Mouse (Mus musculus): Measurements from ENCODE around the gene Aurkc.
"Not testable (repeated sequence)": the region's sequence is repeated elsewhere in the genome, so short reads cannot be mapped to it uniquely, and the experiment has no call there.

Aurkc gene

DNA sequence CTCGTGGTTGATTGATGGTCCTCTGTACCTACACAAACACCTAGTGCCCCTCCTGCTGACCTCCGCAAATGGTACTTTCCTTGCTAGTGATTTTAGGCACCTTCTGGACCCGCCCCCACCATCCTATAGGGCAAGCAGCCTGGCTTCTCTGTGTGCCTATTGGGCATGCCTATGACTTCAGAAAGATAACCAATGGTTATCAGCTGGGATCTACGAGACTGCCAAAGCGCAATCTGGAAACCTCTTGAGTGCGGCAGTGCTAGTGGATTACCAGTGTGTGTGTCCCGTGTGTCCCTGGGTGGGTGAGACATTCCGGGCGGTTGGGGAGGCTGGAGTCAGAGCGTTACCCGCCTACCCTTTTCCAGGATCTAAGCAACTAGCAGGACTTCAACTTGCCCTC, at the start of gene Aurkc:
TSS of gene Aurkc (plus strand) at position 50 of the 400 bp plus-strand sequence.
- ATAC-seq (ENCODE audit: low TSS enrichment): not testable (repeated sequence)

DNA sequence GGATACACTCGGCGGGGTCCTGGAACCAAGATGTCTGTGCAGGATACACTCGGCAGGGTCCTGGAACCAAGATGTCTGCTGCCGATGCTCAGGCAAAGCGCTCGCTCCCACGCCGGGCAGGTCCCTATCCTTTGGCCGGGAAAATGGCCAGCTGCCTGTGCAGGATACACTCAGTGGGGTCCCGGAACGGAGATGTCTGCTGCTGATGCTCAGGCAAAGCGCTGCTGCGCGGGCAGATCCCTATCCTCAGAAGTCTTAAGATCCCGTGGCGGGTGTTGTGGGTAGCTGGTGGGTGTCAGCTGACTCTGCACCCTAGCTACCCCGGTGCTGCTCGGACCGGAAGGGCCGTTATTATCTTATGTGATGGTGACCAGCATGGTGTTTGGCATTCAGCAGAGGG, 47.0 kb upstream of the Aurkc start:
- ATAC-seq (ENCODE audit: low TSS enrichment): not testable (repeated sequence)

DNA sequence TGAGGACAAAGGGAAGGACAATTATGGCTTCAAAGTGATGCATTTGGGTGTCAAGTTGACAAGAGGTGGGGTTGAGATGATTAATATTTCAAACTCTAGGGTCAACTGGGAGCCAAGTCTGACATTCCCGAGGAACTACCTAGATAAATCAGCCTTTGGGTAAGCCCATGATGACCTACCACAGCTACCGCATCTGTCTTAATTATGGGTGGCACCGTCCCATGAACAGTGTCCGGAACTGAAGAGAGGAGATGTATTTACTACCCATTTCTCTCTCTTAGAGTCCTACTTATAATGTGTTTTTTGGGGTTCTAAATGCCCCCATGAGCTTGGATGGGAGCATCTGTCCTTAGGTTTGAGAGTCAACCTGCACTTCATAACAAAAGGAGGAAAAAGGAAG, 38.5 kb upstream of the Aurkc start:
- ATAC-seq (ENCODE audit: low TSS enrichment): no peak

DNA sequence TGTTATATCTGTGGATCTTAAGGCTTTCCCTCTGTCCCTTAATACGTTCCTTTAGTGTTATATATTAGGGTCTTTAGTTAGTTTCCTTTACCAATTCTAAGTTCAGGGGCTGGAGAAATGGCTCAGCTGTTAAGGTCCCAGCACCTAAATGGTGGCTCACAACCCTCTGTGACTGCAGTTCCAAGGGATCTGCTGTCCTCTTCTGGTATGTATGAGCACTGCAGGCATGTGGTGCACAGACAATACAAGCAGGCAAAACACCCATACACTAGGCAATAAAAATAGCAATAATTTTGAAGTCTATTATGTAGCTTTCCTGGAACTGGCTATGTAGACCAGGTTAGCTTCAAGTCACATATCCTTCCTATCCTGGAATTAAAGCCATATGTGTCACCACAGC, 36.5 kb upstream of the Aurkc start:
- no peak for ATAC-seq (ENCODE audit: low TSS enrichment)

DNA sequence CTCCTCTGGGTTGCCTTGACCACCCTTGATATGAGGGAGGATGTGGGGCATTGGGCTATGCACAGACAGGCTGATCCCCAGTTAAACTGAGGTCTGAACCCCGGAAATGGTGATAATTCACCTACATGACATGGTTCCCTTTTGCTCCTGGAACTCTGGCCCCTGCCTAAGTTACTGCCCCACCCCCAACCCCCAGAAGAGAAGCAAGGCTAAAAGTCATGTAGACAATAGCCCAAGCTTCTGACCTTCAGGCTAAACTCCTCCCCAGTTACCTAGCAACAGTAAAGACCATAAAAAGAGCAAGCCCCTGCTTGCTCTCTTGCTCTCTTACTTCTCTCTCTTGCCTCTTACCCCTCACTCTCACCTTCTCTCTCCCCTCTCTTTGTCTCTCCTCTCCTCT, 21.5 kb upstream of the Aurkc start:
- no peak for ATAC-seq (ENCODE audit: low TSS enrichment)

DNA sequence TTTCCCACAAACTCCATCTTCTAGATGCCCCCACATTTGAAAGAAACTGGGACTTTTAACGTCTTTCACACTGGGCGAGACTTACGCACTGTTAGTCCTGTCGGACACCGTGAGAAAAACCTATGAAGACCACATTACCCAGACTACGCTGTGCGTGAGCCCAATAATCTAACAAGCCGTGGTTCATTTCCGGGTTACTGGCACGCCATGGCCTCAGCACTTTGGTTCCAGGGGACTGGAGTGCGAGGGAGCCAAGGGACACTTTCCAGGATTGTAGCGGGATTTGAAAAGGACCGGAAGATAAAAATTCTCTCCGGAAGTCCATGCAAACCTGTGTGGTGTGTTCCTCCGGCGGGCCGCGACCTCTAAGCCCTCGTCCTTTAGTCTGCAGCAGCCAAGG, 18.2 kb upstream of the Aurkc start:
- no peak for ATAC-seq (ENCODE audit: low TSS enrichment)

DNA sequence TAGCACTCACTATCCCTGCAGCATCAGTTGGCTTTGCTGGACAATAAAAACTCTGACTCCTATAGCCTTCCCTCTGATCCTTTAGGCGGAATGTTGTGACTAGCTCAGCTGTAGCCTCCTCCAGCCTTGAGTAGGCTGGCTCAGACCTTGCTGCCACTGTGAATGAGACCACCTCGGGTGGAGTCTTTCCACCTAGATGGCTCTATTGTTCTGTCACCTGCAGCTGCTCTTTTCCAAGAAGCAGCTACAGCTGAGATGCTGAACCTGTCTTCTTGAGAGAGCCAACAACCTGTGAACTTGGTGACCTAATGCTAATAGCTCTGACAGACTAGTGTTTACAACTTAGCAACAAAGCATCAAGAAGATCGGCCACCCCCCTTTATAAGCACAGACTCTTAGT, 3.8 kb downstream of the Aurkc start:
- not testable (repeated sequence) for ATAC-seq (ENCODE audit: low TSS enrichment)

DNA sequence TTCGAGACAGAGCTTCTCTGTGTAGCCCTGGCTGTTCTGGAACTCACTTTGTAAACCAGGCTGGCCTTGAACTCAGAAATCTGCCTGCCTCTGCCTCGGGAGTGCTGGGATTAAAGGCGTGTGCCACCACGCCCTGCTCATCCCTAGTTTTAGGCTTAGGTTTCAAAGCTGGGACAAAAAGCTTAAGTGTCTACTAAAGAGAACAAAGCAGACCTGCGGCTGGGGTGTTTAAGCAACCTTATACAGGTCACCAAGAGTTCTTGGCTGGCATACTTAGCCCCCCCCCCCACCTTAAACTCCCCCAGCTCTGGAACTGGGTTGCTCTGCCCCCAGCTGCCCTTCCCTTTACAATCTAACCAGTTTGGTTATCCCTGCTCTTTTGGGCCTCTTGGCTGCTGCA, 10.3 kb downstream of the Aurkc start:
- not testable (repeated sequence) for ATAC-seq (ENCODE audit: low TSS enrichment)

DNA sequence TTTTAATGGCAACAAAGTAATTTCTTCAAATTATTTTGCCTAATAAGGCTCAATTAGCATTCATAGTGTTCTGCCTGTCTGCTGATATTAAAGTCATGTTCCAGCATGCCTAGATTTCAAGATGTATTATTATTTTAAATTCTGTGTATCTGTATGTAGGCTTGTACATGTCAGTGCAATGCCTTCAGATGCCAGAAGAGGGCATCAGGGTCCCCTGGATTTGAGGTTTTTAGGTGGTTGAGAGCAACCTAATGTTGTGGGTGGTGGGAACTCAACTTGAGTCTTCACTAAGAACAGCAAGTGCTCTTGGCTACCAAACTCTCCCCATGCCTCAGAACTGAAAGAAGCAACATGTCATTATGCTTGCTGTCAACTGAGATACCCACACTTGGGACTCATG, 32.3 kb downstream of the Aurkc start:
- no peak for ATAC-seq (ENCODE audit: low TSS enrichment)

DNA sequence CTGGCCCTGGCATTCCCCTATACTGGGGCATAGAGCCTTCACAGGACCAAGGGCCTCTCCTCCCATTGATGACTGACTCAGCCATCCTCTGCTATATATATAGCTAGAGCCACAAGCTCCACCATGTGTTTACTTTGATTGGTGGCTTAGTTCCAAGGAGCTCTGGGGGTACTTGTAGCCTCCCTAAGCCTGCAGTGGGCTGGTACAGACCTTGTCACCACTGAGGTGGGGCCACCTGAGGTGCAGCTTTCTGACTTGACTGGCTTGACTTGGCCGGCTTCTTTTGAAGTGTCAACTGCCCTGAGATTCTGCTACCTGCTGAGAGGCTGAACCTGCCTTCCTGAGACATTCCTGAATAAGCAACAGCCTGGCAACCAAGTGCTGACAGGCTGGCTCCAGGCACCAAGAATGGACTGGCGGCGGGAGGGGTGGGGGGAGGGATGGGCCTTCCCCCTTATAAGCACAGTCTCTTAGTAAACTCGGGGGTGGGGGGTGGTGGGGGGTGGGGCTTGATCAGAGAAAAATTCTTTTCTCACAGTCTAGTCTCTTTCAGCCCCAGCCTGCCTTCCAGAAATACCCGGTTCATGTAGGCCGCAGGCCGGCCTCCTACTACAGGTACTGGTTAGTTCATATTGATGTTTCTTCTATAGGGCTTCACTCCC, 54.7 kb downstream of the Aurkc start:
- not testable (repeated sequence) for ATAC-seq (ENCODE audit: low TSS enrichment)

Data from frontal cortex, adult (tissue).